Mouse (Mus musculus) liver, postnatal 0 days (tissue): ENCODE results near the gene Dmap1.

Experiments used
- CTCF ChIP-seq: sonication (generic); IDR thresholded peaks from 2 replicates; pipeline ENCODE4 v1.5.1; 2016; ENCODE audit warnings: antibody characterized with exemption, low read depth
- EP300 ChIP-seq: IDR thresholded peaks from 2 replicates; pipeline ENCODE4 v1.6.1; 2016; ENCODE audit warnings: antibody characterized with exemption, low read depth, mild to moderate bottlenecking

- TF ChIP-seq CTCF (no peak), EP300 (no peak)
Observed at GRCm38 (mm10) chr4:117708780-117709550, 26.9 kb upstream of the Dmap1 start.
